In genomic region chr4:45617126-45617525, GRCm38 (mm10) we compare ENCODE assay signal across 15 mouse cellular contexts.
"Had no signal": no experiment of that assay in that cellular context is flagged by ENCODE, and none has a peak within 500 bp of the region (broad histone marks: within the 10 kb centered on the region; RNA-seq: fewer than 3 reads in every experiment).

No protein-coding gene starts in this region.

- DNase-seq: kidney, adult 9 months; kidney, postnatal 36 days; layer of hippocampus, adult 9-11 months; layer of hippocampus, postnatal 36 days; lung, adult 2 months; lung, postnatal 10 days; lung, postnatal 4 days; right cerebral cortex, postnatal 14 days; thymus, adult 2 months; thymus, postnatal 25 days had no signal

- H3K9me3 ChIP-seq: liver, embryonic 15.5 days; midbrain, embryonic 12.5 days; stomach, embryonic 15.5 days had no signal

- H3K4me2 ChIP-seq: liver, embryonic 11.5 days; liver, embryonic 15.5 days; midbrain, embryonic 12.5 days; stomach, embryonic 15.5 days had no signal

- H3K36me3 ChIP-seq: liver, embryonic 15.5 days; midbrain, embryonic 12.5 days; stomach, embryonic 15.5 days had no signal

- H3K4me1 ChIP-seq: liver, embryonic 15.5 days; stomach, embryonic 15.5 days had no signal

- H3K27me3 ChIP-seq: stomach, embryonic 15.5 days had no signal

- H3K4me3 ChIP-seq: liver, embryonic 15.5 days; midbrain, embryonic 12.5 days; stomach, embryonic 15.5 days had no signal

- H3K27ac ChIP-seq: kidney, postnatal 0 days; liver, embryonic 15.5 days; midbrain, embryonic 12.5 days; stomach, embryonic 15.5 days had no signal

- H3K9ac ChIP-seq: liver, embryonic 15.5 days; midbrain, embryonic 12.5 days; stomach, embryonic 15.5 days had no signal
